Mouse (Mus musculus) olfactory bulb, adult 2 months (tissue): Measurements from ENCODE around the gene Thap12.

ENCODE experiments used
- CTCF ChIP-seq: fragments of 200-500 bp; IDR thresholded peaks from 2 replicates; pipeline ENCODE4 v1.5.1; 2012; ENCODE audit warnings: low read depth, mild to moderate bottlenecking, low read length, moderate library complexity; ENCODE audit not compliant: insufficient read depth
- POLR2A ChIP-seq: fragments of 200-500 bp; IDR thresholded peaks from 2 replicates; pipeline ENCODE4 v1.6.1; 2012; ENCODE audit warnings: mild to moderate bottlenecking, low read depth, low read length, moderate library complexity; ENCODE audit not compliant: insufficient read depth

- TF ChIP-seq POLR2A, result no peak
- no peak for TF ChIP-seq CTCF
These were observed 25.1 kb downstream of the Thap12 start for GRCm38 (mm10) chr7:98727986-98728385.
